Mouse (Mus musculus): Measurements from ENCODE around the gene Tmem255a. TPM values are rescaled to one million over a fixed set of nuclear protein-coding genes. Genes with fewer than 3 reads are reported as not detected.

Gene Tmem255a
- total RNA-seq (2023), result not detected

DNA sequence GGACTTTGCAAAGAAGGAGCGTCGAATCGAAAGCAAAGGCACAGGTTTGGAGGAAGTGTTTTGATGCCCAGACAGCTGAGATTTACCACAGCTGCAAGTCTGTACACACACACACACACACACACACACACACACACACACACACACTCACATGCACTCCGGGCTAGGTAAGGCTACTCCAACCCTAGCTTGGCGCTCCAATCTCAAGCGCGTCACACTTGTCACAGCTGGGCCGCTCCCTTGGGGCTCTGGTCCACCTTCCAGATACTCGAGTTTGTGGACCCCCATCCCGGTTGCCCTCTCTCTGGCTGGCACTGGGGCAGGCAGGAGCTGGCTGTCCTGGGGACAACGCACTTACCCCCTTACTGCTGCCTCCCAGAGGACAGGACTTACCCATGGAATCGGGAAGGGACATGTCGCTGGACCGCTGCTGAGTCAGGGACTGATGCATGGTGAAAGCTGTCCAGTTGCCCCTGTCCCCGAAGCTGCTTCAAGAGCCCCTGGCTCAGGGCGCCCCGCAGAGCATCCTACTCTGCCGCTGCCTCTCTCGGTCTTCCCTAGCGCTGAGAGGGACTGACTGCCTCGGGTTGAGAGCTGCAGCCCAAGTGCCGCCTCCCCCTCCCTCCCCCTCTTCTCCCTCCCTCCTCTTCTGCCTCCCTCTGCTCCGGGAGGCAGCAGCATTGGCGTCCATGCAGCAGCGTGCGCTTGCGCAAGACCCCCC lies at the start of gene Tmem255a:
TSS of gene Tmem255a (minus strand) at position 589 of the 721 bp plus-strand sequence.

DNA sequence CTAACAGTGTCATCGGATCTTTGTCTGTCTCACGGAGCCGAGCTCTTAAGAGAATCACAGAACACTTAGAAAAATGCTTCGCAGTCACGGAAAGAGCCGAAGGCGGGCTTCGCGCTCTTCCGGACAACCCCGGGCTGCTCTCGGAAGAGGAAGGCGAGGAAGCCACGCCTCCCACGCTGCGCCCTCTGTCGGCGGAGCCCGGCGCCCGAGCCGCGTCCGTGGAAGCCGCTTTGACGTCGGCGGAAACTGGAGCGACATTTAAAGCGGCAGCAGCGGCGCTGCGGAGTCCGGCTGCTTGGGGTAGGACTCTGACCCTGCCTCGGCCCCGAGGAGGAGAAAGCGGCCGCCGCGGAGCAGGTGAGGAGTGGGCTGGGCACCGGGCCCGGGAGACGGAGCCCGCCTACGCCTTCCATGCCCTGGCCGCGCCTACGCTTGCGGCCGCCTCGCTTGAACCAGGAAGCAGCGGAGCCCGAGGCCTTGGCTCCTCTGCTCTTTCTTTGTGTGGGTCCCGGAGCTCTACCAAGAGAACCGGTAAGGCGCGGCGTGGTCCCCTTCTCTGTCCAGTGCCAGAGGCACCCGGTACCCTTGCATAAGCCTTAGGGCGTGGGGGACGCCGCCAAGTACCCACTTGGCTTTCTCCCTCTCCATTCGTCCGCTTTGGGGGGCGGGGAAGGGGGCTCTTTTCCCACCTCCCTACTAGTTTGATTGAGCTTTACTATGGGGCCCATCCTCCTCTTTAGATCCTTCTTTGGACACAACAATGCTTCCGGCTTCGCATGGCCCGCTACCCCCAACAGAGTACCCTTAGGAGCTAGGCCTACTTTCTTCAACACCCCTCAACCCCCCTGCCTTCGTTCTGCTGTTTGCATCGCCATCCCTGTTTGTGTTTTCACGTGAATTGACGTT lies 62.4 kb downstream of the Tmem255a start, which contains the start of gene Zbtb33:
TSS of gene Zbtb33 (plus strand) at position 242 of the 906 bp plus-strand sequence.

Other genes with a start within 250 kb of the Tmem255a start
- gene Btg1-ps1, start 233.6 kb downstream of the Tmem255a start, total RNA-seq (2023), result not detected
- not detected for gene Btg1-ps2, start 209.3 kb downstream of the Tmem255a start, total RNA-seq (2023)
- gene Rhox10, start 186.0 kb downstream of the Tmem255a start, total RNA-seq (2023), result not detected
- not detected for gene Rhox11, start 167.3 kb downstream of the Tmem255a start, total RNA-seq (2023)
- gene Rhox12, start 141.5 kb downstream of the Tmem255a start, total RNA-seq (2023), result not detected
- not detected for gene Rhox13, start 131.2 kb downstream of the Tmem255a start, total RNA-seq (2023)
- 10 to 100 TPM; 16.4 to 18.8 TPM for gene Zbtb33, start 62.6 kb downstream of the Tmem255a start, total RNA-seq (2023)
- not detected for gene Atp1b4, start 63.7 kb upstream of the Tmem255a start, total RNA-seq (2023)
- gene Lamp2, start 204.0 kb upstream of the Tmem255a start, total RNA-seq (2023), result 100 to 1,000 TPM; 222 to 235 TPM

Data from neutrophil, adult 83 days (primary cell).